Mouse (Mus musculus) kidney, postnatal 0 days (tissue): Measurements from ENCODE around the gene Nipal1. TPM values are rescaled to one million over a fixed set of nuclear protein-coding genes. Genes with fewer than 3 reads are reported as not detected.
A peak's percentile ranks its signal among the peaks of the same experiment; 100 is the strongest.

ENCODE experiments used
- ATAC-seq: fragments of 200-750 bp; cut with Nextera tagmentation; replicated peaks from 2 replicates; pipeline ENCODE4 v1.8.0; 2017; ENCODE audit warnings: low read depth, moderate number of reproducible peaks, moderate TSS enrichment, moderate library complexity; ENCODE audit not compliant: low FRiP score
- DNase-seq: peaks from one replicate; pipeline ENCODE4 v3.0.0-alpha.2; 2016; ENCODE audit warnings: low spot score
- H3K27ac ChIP-seq: fragments of 300-500 bp; sonication (generic); 2 replicates; pipeline ENCODE4 v1.5.1; 2014; ENCODE audit warnings: mild to moderate bottlenecking
- H3K27me3 ChIP-seq: fragments of 300-500 bp; sonication (generic); 2 replicates; pipeline ENCODE4 v1.6.1; 2014; ENCODE audit warnings: low read length, mixed read lengths; ENCODE audit not compliant: insufficient read depth
- H3K36me3 ChIP-seq: fragments of 300-500 bp; sonication (generic); 2 replicates; pipeline ENCODE4 v1.6.1; 2014; ENCODE audit warnings: low read length, mixed read lengths; ENCODE audit not compliant: insufficient read depth
- H3K4me1 ChIP-seq: fragments of 300-500 bp; sonication (generic); replicated peaks from 2 replicates; pipeline ENCODE4 v1.6.1; 2014; ENCODE audit warnings: antibody characterized with exemption, low read length, mixed read lengths; ENCODE audit not compliant: insufficient read depth
- H3K4me2 ChIP-seq: fragments of 300-500 bp; sonication (generic); 2 replicates; pipeline ENCODE4 v1.6.1; 2014; ENCODE audit warnings: mild to moderate bottlenecking, low read length, moderate library complexity, mixed read lengths
- H3K4me3 ChIP-seq: fragments of 300-500 bp; sonication (generic); replicated peaks from 2 replicates; pipeline ENCODE4 v1.5.1; 2014; ENCODE audit warnings: low read depth, low read length
- H3K9ac ChIP-seq: fragments of 300-500 bp; sonication (generic); 2 replicates; pipeline ENCODE4 v1.6.1; 2014; ENCODE audit warnings: low read depth, low read length
- H3K9me3 ChIP-seq: fragments of 300-500 bp; sonication (generic); replicated peaks from 2 replicates; pipeline ENCODE4 v1.6.1; 2016; ENCODE audit warnings: low read length, inconsistent platforms, mixed read lengths
- CTCF ChIP-seq: IDR thresholded peaks from 2 replicates; pipeline ENCODE4 v1.5.1; 2016; ENCODE audit warnings: antibody characterized with exemption, low read depth, mild to moderate bottlenecking, moderate library complexity
- WGBS: fragments of 180-500 bp; shearing (Covaris S2); extraction: QIAGEN DNeasy Blood & Tissue Kit; methylation state at CpG from one replicate; pipeline ENCODE4 v1.1.7; 2014; 5-methylcytosine and 5-hydroxymethylcytosine counted together
- polyA plus RNA-seq: library from polyadenylated mRNA; unstranded; fragments of >200 nt; fragmentation: Nextera tagmentation; extraction: Ambion mirVana; gene quantifications from 2 replicates; pipeline ENCODE4 v1.2.1, GENCODE M21; 2015

Gene Nipal1
- polyA plus RNA-seq, 1 experiment from 2014 or later: 8.2 TPM

- Histone ChIP-seq H3K9me3 (no peaks in the 10 kb centered on the region), H3K9ac (no peak overlapping the region), H3K27ac (no peak overlapping the region), H3K36me3 (no peaks in the 10 kb centered on the region), H3K4me1 (peaks cover 4% of the 10 kb centered on the region; the same call in 1 of the 2 replicates), H3K27me3 (no peaks in the 10 kb centered on the region), H3K4me2 (no peak overlapping the region), H3K4me3 (no peak overlapping the region)
- no peak for ATAC-seq
- WGBS: 88% methylated on average over 6 of the region's 6 CpGs
- TF ChIP-seq CTCF: no peak
- no peak for DNase-seq
Measured at GRCm38 (mm10) chr5:72661051-72661781, 13.6 kb downstream of the Nipal1 start.

- 82% methylated on average over 5 of the region's 5 CpGs for WGBS
- no peaks in the 10 kb centered on the region for H3K36me3 ChIP-seq
- no peak overlapping the region for H3K27ac ChIP-seq
- no peak for ATAC-seq
- no peak overlapping the region for H3K9ac ChIP-seq
- no peak overlapping the region for H3K4me2 ChIP-seq
- no peak for TF ChIP-seq CTCF
- no peak for DNase-seq
- no peak overlapping the region for H3K4me3 ChIP-seq
- no peaks in the 10 kb centered on the region for H3K9me3 ChIP-seq
- no peaks in the 10 kb centered on the region for H3K27me3 ChIP-seq
- no peaks in the 10 kb centered on the region for H3K4me1 ChIP-seq
Measured at GRCm38 (mm10) chr5:72664126-72664525, 16.5 kb downstream of the Nipal1 start.

GRCm38 (mm10) chr5:72664854-72665253 lies 17.3 kb downstream of the Nipal1 start:
- TF ChIP-seq CTCF: no peak
- WGBS: 48% methylated on average over 3 of the region's 3 CpGs
- H3K27ac ChIP-seq: no peak overlapping the region
- no peak for DNase-seq
- no peak for ATAC-seq
- H3K4me1 ChIP-seq: no peaks in the 10 kb centered on the region
- no peak overlapping the region for H3K4me2 ChIP-seq
- no peaks in the 10 kb centered on the region for H3K36me3 ChIP-seq
- no peaks in the 10 kb centered on the region for H3K9me3 ChIP-seq
- no peaks in the 10 kb centered on the region for H3K27me3 ChIP-seq
- H3K9ac ChIP-seq: no peak overlapping the region
- no peak overlapping the region for H3K4me3 ChIP-seq

GRCm38 (mm10) chr5:72665281-72665680 lies 17.7 kb downstream of the Nipal1 start:
- 25% methylated on average over 5 of the region's 5 CpGs for WGBS
- TF ChIP-seq CTCF: peak; percentile 82
- Histone ChIP-seq H3K27me3 (no peaks in the 10 kb centered on the region), H3K9me3 (no peaks in the 10 kb centered on the region), H3K4me3 (no peak overlapping the region), H3K27ac (no peak overlapping the region), H3K4me2 (no peak overlapping the region), H3K4me1 (no peaks in the 10 kb centered on the region), H3K9ac (no peak overlapping the region), H3K36me3 (no peaks in the 10 kb centered on the region)
- DNase-seq (peak; percentile 56), ATAC-seq (no peak)

GRCm38 (mm10) chr5:72666428-72666827 lies 18.8 kb downstream of the Nipal1 start:
- Histone ChIP-seq H3K4me1 (no peaks in the 10 kb centered on the region), H3K27me3 (no peaks in the 10 kb centered on the region), H3K9ac (no peak overlapping the region), H3K9me3 (no peaks in the 10 kb centered on the region), H3K4me3 (no peak overlapping the region), H3K36me3 (no peaks in the 10 kb centered on the region), H3K4me2 (no peak overlapping the region), H3K27ac (no peak overlapping the region)
- WGBS: 73% methylated on average over 7 of the region's 7 CpGs
- ATAC-seq (no peak), DNase-seq (no peak)
- no peak for TF ChIP-seq CTCF

GRCm38 (mm10) chr5:72668351-72668750 lies 20.8 kb downstream of the Nipal1 start:
- Histone ChIP-seq H3K4me2 (no peak overlapping the region), H3K27ac (no peak overlapping the region), H3K9me3 (no peaks in the 10 kb centered on the region), H3K36me3 (no peaks in the 10 kb centered on the region), H3K4me3 (no peak overlapping the region), H3K9ac (no peak overlapping the region), H3K27me3 (no peaks in the 10 kb centered on the region), H3K4me1 (no peaks in the 10 kb centered on the region)
- no peak for ATAC-seq
- TF ChIP-seq CTCF: no peak
- 84% methylated on average over 9 of the region's 9 CpGs for WGBS
- no peak for DNase-seq
